8 mouse cellular contexts compared by ENCODE assay signal in the genomic region with DNA sequence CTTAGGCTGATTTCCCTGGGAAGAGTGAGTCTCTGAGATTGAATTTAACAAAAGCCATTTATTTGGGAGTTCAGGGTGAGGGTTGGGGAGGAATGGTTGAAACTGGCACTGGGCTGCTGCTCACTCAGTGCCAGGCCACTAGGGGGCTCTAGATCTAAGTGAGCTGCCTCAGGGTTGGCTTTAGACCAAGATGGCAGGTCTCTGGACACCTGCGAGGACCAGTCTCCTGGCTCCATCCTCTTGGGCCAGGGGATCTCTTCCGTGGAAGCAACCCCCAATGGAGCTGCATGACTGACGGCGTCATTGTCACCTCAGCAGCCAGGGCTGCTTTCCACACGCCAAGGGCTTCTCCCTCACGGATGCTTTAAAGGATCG. TPM values are rescaled to one million over a fixed set of nuclear protein-coding genes. Genes with fewer than 3 reads are reported as not detected.
A peak's percentile ranks its signal among the peaks of the same experiment; 100 is the strongest.
DNase-seq lines count a peak whose midpoint lies in the region; ATAC-seq and TF ChIP-seq lines count a peak whose summit lies in the region.

No protein-coding gene starts in this region.

- H3K4me3 ChIP-seq in lung, embryonic 14.5 days (ENCODE audit: low read depth, low read length) = no peak overlapping the region
- no peak overlapping the region for H3K4me3 ChIP-seq in lung, adult 2 months (replicated peaks; ENCODE audit: extremely low read depth, low read depth, low read length)
- H3K4me3 ChIP-seq in liver, embryonic 12.5 days = no peak overlapping the region

- no peak for ATAC-seq in lung, embryonic 14.5 days (ENCODE audit: insufficient read depth)
- ATAC-seq in liver, embryonic 12.5 days = peak; percentile 20
- ATAC-seq in inflammation-experienced regulatory T-cells, adult 6 months = no peak

- H3K4me2 ChIP-seq in lung, embryonic 14.5 days = no peak overlapping the region
- no peak overlapping the region for H3K4me2 ChIP-seq in liver, embryonic 12.5 days

- no peaks in the 10 kb centered on the region for H3K27me3 ChIP-seq in lung, embryonic 14.5 days (ENCODE audit: insufficient read depth, low read length)
- H3K27me3 ChIP-seq in liver, embryonic 12.5 days (replicated peaks) = no peaks in the 10 kb centered on the region

- no peaks in the 10 kb centered on the region for H3K36me3 ChIP-seq in lung, embryonic 14.5 days (ENCODE audit: insufficient read depth)
- H3K36me3 ChIP-seq in liver, embryonic 12.5 days = no peaks in the 10 kb centered on the region

- H3K9me3 ChIP-seq in lung, embryonic 14.5 days (ENCODE audit: low read depth, low read length) = peaks cover 48% of the 10 kb centered on the region
- peaks cover 19% of the 10 kb centered on the region for H3K9me3 ChIP-seq in liver, embryonic 12.5 days (replicated peaks)

- no peaks in the 10 kb centered on the region for H3K4me1 ChIP-seq in lung, embryonic 14.5 days (ENCODE audit: insufficient read depth)
- H3K4me1 ChIP-seq in lung, adult 2 months (ENCODE audit: control insufficient read depth, insufficient read depth, low read length) = no peaks in the 10 kb centered on the region
- H3K4me1 ChIP-seq in liver, embryonic 12.5 days = peaks cover 2% of the 10 kb centered on the region; the same call in 1 of the 2 replicates

- H3K27ac ChIP-seq in lung, embryonic 14.5 days (ENCODE audit: low read depth) = no peak overlapping the region
- no peak overlapping the region for H3K27ac ChIP-seq in liver, embryonic 12.5 days

- peak; percentile 60 for DNase-seq in adrenal gland, adult 2 months
- DNase-seq in adrenal gland, adult 8-10 months = no peak
- DNase-seq in lung, embryonic 14.5 days = no peak
- DNase-seq in lung, adult 2 months = no peak
- peak; percentile 88 for DNase-seq in ZHBTc4 (ENCODE audit: low read depth, low spot score)
- DNase-seq in c-Kit-positive CD71-positive TER-119-positive erythroid progenitor cells, embryonic 14.5 days (ENCODE audit: low spot score) = no peak

- no peak for TF ChIP-seq POLR2A in lung, adult 2 months (IDR thresholded peaks at IDR 0.05; ENCODE audit: borderline replicate concordance, extremely low read depth, low read depth, low read length)

- 62% methylated on average over 7 of the region's 7 CpGs for WGBS in lung, embryonic 14.5 days
- WGBS in lung, adult 2 months = 62% methylated on average over 7 of the region's 7 CpGs
- 55% methylated on average over 7 of the region's 7 CpGs for WGBS in liver, embryonic 12.5 days (ENCODE audit: insufficient replicate concordance)

- no peak overlapping the region for H3K9ac ChIP-seq in lung, embryonic 14.5 days
- no peak overlapping the region for H3K9ac ChIP-seq in liver, embryonic 12.5 days

- TF ChIP-seq CTCF in lung, embryonic 14.5 days (IDR thresholded peaks at IDR 0.05; ENCODE audit: low read depth) = peak; percentile 62
- TF ChIP-seq CTCF in lung, adult 2 months (IDR thresholded peaks at IDR 0.05; ENCODE audit: insufficient read depth, low read length) = no peak

RNA-seq across cellular contexts. Expression of gene Trpm8, which starts 7.5 kb away (rescaled TPM):
- total RNA-seq in adrenal gland, adult 2 months (2021) = not detected
- not detected in 2 replicates for polyA plus RNA-seq in adrenal gland, adult 2 months (2012; rRNA removed)
- total RNA-seq in adrenal gland, adult 8-10 months (2022) = not detected
- 0.18 TPM in 1 of 2 replicates, not detected in the other for polyA plus RNA-seq in lung, embryonic 14.5 days (2014; fragmentation: Nextera tagmentation; extraction: Ambion mirVana)
- polyA plus RNA-seq in lung, adult 2 months (2012; rRNA removed) = not detected in 2 replicates
- not detected in 2 replicates for polyA plus RNA-seq in liver, embryonic 12.5 days (2016; fragmentation: Nextera tagmentation; extraction: Ambion mirVana)
- not detected for polyA plus RNA-seq in inflammation-experienced regulatory T-cells, adult 6 months (2017; shearing (Covaris generic))

RNA-seq across cellular contexts. Expression of gene Hjurp, which starts 7.5 kb away (rescaled TPM):
- total RNA-seq in adrenal gland, adult 2 months (2021) = 10 to 100 TPM; 24.7 to 25.5 TPM
- polyA plus RNA-seq in adrenal gland, adult 2 months (2012; rRNA removed) = 13.6 and 17.5 TPM in 2 replicates
- total RNA-seq in adrenal gland, adult 8-10 months (2022) = 10 to 100 TPM; 33.0 to 55.0 (median 43.2) TPM
- polyA plus RNA-seq in lung, embryonic 14.5 days (2014; fragmentation: Nextera tagmentation; extraction: Ambion mirVana) = 215 and 225 TPM in 2 replicates
- 29.4 and 32.1 TPM in 2 replicates for polyA plus RNA-seq in lung, adult 2 months (2012; rRNA removed)
- polyA plus RNA-seq in liver, embryonic 12.5 days (2016; fragmentation: Nextera tagmentation; extraction: Ambion mirVana) = 104 and 106 TPM in 2 replicates
- 10 to 100 TPM; 37.3 to 97.3 (median 69.6) TPM for polyA plus RNA-seq in inflammation-experienced regulatory T-cells, adult 6 months (2017; shearing (Covaris generic))

RNA-seq across cellular contexts. Expression of gene Mroh2a, which starts 58.1 kb away (rescaled TPM):
- total RNA-seq in adrenal gland, adult 2 months (2021) = under 1 TPM in 1 of 2 experiments, not detected in 1; 0.10 TPM
- polyA plus RNA-seq in adrenal gland, adult 2 months (2012; rRNA removed) = 0.03 and 0.17 TPM in 2 replicates
- under 1 TPM in 2 of 4 experiments, not detected in 2; 0.10 to 0.16 TPM for total RNA-seq in adrenal gland, adult 8-10 months (2022)
- 2.1 and 2.7 TPM in 2 replicates for polyA plus RNA-seq in lung, embryonic 14.5 days (2014; fragmentation: Nextera tagmentation; extraction: Ambion mirVana)
- polyA plus RNA-seq in lung, adult 2 months (2012; rRNA removed) = 0.17 and 0.20 TPM in 2 replicates
- polyA plus RNA-seq in liver, embryonic 12.5 days (2016; fragmentation: Nextera tagmentation; extraction: Ambion mirVana) = 0.46 and 0.61 TPM in 2 replicates
- 1 to 10 TPM; 1.9 to 4.4 (median 2.1) TPM for polyA plus RNA-seq in inflammation-experienced regulatory T-cells, adult 6 months (2017; shearing (Covaris generic))

Comparison
In these comparisons a context has a peak if more than half of its experiments do, and no peak if none do; other contexts are left out.
1. DNase-seq: peak in adrenal gland, adult 2 months (single experiment) and ZHBTc4 (single experiment); none in adrenal gland, adult 8-10 months (single experiment), lung, embryonic 14.5 days (single experiment), lung, adult 2 months (single experiment) and c-Kit-positive CD71-positive TER-119-positive erythroid progenitor cells, embryonic 14.5 days (single experiment).